Mouse (Mus musculus): Measurements from ENCODE around the gene Mrps21.
"Not testable (repeated sequence)": the region's sequence is repeated elsewhere in the genome, so short reads cannot be mapped to it uniquely, and the experiment has no call there.

The Mrps21 gene

GRCm38 (mm10) chr3:95891211-95892065 lies 20.1 kb upstream of the Mrps21 start, which contains the start of gene BC028528:
BC028528 (minus strand) TSS chr3:95892005.
- DNase-seq (ENCODE audit: low spot score in 2 of 2): no peak

DNA sequence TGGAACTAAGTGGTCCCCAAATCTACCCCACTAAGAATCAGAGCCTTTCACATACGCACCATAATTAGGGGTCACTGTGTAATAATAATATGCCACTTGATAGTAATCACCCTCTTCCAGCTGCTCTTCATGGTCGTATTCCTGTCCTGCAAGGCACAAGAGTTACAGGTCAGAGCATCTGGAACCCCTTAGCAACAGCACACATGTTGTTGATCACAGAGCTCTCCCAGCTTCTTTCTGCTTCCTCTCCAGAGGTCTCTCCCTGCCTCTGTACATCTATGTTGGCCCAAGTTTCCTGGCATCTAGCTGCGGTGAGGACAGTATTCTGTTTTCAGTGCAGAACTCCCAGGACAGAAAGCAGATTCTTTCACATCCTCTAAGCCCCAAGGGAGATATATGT lies 18.3 kb upstream of the Mrps21 start:
- DNase-seq (ENCODE audit: low spot score in 2 of 2): no peak

DNA sequence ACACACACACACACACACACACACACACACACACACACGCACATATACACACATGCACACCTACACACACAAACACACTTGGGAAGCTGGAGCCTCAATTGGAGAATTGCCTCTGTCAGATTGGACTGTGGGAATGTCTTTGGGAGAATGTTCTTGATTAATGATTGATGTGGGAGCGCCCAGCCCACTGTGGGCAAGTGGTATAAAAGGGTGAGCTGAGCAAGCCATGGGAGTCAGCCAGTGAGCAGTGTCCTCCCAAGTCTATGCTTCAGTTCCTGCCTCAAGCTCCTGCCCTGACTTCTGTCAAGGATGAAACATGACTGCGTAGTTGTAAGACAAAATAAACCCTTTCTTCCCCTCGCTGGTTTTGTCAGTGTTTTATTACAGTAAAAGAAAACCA lies 16.3 kb upstream of the Mrps21 start:
- DNase-seq (ENCODE audit: low spot score in 2 of 2): no peak

DNA sequence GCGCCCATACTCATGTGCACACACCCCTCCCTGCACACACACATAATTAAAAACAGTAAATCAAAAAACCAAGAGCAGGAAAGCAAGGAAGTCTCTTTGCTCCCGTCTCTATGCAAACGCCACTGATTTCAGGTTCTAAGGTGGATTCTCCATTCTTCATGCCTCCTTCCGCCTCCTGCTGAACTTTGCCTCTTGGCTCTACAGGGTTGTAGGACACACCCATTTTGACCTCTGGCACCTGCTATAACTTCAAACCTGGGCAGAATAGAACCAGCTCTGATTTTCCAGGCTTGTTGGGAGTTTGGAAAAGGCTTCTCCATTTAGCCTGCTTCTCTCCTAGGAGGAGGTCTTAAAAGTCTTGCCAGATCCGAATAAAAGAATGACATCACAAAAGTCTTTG lies 13.1 kb upstream of the Mrps21 start:
- DNase-seq (ENCODE audit: low spot score in 2 of 2): no peak

DNA sequence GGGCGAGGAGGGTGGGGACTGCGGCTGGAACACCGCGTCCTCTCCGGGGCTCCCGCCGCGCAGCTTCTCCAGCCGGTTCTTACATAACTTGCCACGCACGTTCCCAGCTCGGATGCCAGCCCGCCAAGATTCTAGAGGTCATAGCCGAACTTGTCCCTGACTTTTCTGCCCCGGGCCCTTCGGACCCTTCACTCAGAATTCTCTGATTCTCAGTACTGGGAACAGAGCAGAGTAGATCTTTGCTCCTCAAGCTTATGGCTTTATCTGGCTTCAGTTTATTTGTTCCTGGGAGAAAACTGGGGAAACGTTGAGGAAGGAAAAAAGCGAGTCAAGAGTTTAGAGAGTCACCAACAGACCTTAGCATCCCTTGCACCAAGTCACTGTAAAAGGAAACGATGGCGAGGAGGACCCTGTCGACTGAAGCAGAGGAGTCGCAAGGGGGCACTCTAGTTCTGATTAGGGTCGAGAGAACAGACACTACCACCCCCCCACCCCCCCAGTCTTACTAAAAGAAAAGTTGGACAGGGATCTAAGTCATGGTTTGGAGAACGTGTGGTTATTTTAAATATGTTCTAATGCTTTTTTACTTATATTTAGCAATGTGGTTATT lies 11.6 kb upstream of the Mrps21 start:
- DNase-seq (ENCODE audit: low spot score in 2 of 2): peak; percentile 66 to 75

DNA sequence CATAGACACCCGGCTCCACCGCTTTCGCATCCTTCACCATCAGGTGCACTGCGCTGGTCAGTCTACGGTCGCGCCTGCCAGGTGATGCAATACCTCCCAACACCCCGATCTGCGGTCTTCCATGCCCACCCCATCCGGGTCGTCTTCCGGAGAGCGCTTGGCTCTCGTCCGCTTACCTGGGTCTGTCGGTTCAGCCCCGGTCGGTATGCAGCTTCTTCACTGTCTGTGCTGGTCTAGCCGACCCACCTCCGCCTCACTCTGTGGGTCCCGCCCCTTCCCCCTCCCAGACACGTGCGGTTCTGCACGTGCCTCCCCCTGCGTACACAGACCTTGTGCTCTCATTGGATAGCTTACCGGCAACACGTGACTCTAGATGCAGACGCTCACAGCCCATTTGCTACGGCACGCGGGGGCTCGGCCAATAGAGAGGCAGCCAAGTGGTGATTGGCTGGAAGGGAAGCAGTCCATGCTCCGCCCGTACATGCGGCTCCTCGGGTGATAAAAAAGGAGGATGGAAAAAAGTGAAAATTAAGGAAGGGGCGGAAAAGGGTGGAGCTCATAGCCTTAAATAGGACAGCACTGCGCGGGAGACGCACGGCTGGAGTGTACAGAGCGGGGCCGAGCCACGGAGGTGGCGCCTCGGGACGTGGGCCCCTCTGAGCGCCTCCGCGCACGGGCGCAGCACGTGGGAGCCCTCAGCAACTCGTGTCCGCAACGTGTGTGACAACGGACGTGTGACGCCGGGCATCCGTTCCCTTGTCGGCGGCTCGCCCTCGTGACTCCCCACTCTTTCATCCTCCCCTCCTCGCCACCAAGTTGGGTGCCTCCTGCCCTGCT lies 10.9 kb upstream of the Mrps21 start, which contains the start of gene Ciart:
Gene Ciart (minus strand): TSS at position 273 of the 837 bp plus-strand sequence.
- DNase-seq (ENCODE audit: low spot score in 2 of 2): peak; percentile 95 to 96

GRCm38 (mm10) chr3:95879063-95879462 lies 7.7 kb upstream of the Mrps21 start:
- DNase-seq (ENCODE audit: low spot score in 2 of 2): no peak

DNA sequence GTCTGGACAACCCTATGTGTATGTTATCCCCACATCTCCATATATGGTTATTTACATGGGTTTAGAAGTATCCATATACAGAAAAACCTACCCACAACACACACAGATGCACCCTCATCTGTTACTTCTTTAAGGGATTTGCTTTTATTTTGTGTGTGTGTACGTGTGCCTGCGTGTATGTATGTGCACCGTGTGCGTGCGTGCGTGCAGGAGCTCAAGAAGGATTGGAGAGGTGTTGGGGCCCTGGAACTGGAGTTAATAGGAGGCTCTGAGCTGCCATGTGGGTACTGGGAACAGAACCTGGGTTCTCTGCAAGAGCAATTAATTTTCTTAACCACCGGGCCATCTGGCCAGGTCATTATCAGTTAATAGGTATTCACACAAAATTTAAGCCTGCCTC lies 729 bp upstream of the Mrps21 start:
- DNase-seq (ENCODE audit: low spot score in 2 of 2): no peak

DNA sequence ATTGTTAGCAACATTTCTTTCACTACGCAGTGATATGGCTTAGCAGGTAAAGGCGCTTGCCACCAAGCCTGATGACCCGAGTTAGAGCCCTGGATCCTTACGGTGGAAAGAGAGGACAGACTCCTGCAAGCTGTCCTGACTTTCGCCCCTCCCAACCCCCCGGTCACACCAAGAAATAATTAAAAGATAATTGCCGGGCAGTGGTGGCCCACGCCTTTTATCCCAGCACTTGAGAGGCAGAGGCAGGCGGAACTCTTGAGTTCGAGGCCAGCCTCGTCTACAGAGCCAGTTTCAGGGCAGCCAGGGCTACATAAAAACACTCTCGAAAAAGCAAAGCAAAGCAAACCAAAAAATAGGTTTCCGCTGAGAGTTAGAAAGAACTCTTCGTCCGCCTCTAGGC lies 343 bp downstream of the Mrps21 start:
- DNase-seq (ENCODE audit: low spot score in 2 of 2): no peak

DNA sequence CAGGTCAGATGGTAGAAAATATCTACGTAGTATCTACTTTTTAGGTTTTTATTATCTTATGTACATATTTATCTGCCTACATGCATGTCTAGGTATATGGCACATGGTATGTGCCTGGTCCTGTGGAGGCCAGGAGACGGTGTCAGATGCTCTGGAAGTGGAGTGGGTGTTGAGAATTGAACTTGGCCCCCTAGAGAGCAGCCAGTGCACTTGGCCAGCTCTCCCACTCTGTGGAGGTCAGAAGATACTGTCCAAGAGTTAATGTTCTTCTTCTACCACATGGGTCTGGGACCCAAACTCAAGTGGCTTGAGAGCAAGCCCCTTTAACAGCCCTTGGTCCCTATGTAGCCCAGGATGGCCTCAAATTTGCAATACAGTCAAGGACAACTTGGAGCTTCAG lies 3.9 kb downstream of the Mrps21 start:
- DNase-seq (ENCODE audit: low spot score in 2 of 2): no peak

DNA sequence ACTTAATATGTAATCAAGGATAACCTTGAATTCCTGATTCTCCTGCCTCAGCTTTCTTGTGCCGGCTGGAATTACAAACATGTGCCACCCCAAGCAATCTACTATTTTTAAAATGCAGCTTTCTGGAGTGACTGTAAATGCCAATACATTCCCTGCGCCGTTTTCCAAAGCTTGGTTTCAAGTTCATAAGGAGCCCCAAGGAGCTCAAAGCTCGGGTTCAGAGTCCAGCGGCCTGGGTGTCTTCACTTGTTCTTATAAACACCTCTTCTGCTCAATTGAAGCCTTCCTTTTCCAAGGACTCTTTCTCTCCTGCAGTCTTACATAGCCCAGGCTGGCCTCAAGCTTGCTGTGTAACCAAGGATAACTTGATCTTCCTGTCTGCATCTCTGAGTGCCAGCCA lies 5.2 kb downstream of the Mrps21 start:
- no peak for DNase-seq (ENCODE audit: low spot score in 2 of 2)

GRCm38 (mm10) chr3:95865571-95865970 lies 5.7 kb downstream of the Mrps21 start:
- DNase-seq (ENCODE audit: low spot score in 2 of 2): no peak

DNA sequence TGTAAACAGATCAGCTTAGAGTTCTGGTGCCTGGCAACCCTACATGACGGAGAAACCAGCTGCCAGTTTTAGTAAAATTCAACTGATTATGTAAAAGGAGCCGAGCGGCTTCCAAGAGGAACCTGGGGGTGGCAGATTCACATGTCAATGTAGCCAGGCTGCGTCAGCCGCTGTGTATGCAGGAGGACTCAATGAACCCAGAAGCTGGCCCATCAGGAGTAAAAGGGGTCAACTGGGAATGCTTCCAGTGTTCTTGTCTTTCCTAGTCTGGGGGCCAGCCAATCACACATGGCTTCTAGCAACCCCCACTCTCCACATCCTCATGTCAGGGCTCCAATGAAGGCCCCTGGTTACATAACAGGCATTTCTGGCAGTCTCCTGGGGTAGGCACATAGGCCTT lies 6.3 kb downstream of the Mrps21 start:
- peak; percentile 68 to 89 for DNase-seq (ENCODE audit: low spot score in 2 of 2)

GRCm38 (mm10) chr3:95863578-95863977 lies 7.7 kb downstream of the Mrps21 start:
- no peak for DNase-seq (ENCODE audit: low spot score in 2 of 2)

- DNase-seq (ENCODE audit: low spot score in 2 of 2): peak in 1 of 2 experiments; percentile 76
Observed at GRCm38 (mm10) chr3:95861796-95862195, 9.5 kb downstream of the Mrps21 start.

GRCm38 (mm10) chr3:95861216-95861615 lies 10.1 kb downstream of the Mrps21 start:
- no peak for DNase-seq (ENCODE audit: low spot score in 2 of 2)

GRCm38 (mm10) chr3:95860323-95860722 lies 11.0 kb downstream of the Mrps21 start:
- no peak for DNase-seq (ENCODE audit: low spot score in 2 of 2)

DNA sequence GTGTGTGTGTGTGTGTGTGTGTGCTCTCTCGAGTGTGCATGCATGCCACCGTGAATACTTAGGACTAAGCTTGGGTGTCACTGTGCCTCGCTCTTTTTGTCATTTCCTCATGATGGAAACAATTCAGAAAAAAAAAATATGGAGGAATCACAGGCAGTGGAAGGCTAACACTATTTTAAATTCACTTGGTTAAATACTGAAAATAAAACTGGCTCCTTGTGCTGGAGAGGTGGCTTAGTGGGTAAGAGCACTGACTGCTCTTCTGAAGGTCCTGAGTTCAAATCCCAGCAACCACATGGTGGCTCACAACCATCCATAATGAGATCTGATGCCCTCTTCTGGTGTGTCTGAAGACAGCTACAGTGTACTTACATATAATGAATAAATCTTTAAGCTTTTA lies 13.0 kb downstream of the Mrps21 start:
- not testable (repeated sequence) for DNase-seq (ENCODE audit: low spot score in 2 of 2)

DNA sequence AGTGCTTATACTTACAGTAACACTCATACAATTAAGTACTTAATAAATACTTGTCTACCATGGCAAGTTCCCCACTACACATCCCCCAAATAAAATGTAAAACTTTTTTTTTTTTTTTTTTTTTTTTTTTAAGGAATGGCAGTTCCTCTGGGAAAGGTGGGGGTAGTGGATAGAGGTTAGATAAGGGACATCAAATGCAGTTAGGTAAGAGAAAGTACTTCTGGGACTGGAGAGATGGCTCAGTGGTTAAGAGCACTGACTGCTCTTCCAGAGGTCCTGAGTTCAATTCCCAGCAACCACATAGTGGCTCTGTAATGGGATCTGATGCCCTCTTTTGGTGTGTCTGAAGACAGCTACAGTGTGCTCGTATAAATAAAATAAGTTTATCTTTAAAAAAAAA lies 14.3 kb downstream of the Mrps21 start:
- not testable (repeated sequence) for DNase-seq (ENCODE audit: low spot score in 2 of 2)

- DNase-seq (ENCODE audit: low spot score in 2 of 2): no peak
Observed at GRCm38 (mm10) chr3:95856115-95856514, 15.2 kb downstream of the Mrps21 start.

DNA sequence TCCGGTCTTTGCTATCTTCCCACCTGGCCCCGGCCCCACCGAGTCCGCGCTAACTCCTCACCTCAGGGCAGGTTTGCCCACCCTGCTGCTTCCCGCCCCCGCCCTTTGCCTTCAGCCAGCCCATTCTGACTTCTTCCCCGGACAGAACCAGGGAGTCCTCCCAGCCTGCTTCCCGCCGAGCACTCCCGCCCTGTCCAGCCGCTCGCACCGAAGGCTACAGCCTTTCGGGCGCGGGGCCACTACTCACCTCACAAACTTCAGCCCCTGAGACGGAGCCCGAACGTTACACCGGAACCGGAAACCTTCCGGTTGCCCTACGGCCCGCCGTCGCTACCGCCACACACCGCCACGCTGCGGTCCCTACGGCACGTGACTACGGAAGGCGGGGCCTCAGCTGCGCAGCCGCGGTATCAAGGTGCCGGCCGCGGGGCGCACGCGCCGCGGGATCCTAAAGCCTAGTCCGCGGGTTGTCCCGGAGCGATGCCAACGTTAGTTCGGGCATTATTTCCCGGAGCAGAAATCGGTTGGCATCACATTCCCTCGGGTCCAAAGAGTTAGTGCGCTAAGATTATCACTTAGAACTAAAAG lies 15.7 kb downstream of the Mrps21 start, which contains the start of gene Prpf3:
Gene Prpf3 (minus strand): TSS at position 384 of the 588 bp plus-strand sequence.
- peak; percentile 95 to 96 for DNase-seq (ENCODE audit: low spot score in 2 of 2)

- no peak for DNase-seq (ENCODE audit: low spot score in 2 of 2)
Observed at GRCm38 (mm10) chr3:95851317-95851716, 20.0 kb downstream of the Mrps21 start.
